Mouse (Mus musculus) forelimb bud, embryonic 11.5 days (tissue): ENCODE data around the gene Gm15127.
"Not testable (repeated sequence)": the region's sequence is repeated elsewhere in the genome, so short reads cannot be mapped to it uniquely, and the experiment has no call there.

Experiments used
- DNase-seq: peaks from one replicate; pipeline ENCODE4 v3.0.0-alpha.2; 2012; ENCODE audit warnings: low read depth, low spot score

Gene Gm15127

GRCm38 (mm10) chrX:148663298-148663697 is at the start of gene Gm15127:
Gm15127 (plus strand) TSS chrX:148663598.
- DNase-seq, result not testable (repeated sequence)

GRCm38 (mm10) chrX:148615053-148615452 is 48.3 kb upstream of the Gm15127 start, which contains the start of gene Gm8334:
Gm8334 (minus strand) TSS chrX:148615153.
- DNase-seq, result not testable (repeated sequence)

GRCm38 (mm10) chrX:148676290-148676689 is 12.9 kb downstream of the Gm15127 start:
- DNase-seq, result not testable (repeated sequence)
